Mouse (Mus musculus) myocyte (in vitro differentiated cells): Measurements from ENCODE around the gene Nol7. TPM values are rescaled to one million over a fixed set of nuclear protein-coding genes. Genes with fewer than 3 reads are reported as not detected.
A peak's percentile ranks its signal among the peaks of the same experiment; 100 is the strongest.

Experiments used
- H3K27me3 ChIP-seq: one replicate; pipeline ENCODE4 v1.6.1; 2011; ENCODE audit not compliant: control insufficient read depth, insufficient read depth, insufficient read length
- H3K36me3 ChIP-seq: one replicate; pipeline ENCODE4 v1.6.1; 2011; ENCODE audit not compliant: control insufficient read depth, insufficient read depth
- H3K4me2 ChIP-seq: one replicate; pipeline ENCODE4 v1.6.1; 2011; ENCODE audit warnings: low read depth, control low read depth
- H3K4me3 ChIP-seq: one replicate; pipeline ENCODE4 v1.5.1; 2011; ENCODE audit warnings: mild to moderate bottlenecking, control low read depth, moderate library complexity
- H3K79me2 ChIP-seq: one replicate; pipeline ENCODE4 v1.6.1; 2011; ENCODE audit not compliant: control insufficient read depth, insufficient read depth
- H3ac ChIP-seq: one replicate; pipeline ENCODE4 v1.6.1; 2011; ENCODE audit not compliant: control insufficient read depth, insufficient read length
- CEBPB ChIP-seq: IDR thresholded peaks from 2 replicates; pipeline ENCODE4 v1.6.1; 2011; ENCODE audit warnings: mild to moderate bottlenecking, moderate library complexity; ENCODE audit not compliant: poor library complexity, insufficient read depth, severe bottlenecking
- E2F4 ChIP-seq: IDR thresholded peaks from one replicate; pipeline ENCODE4 v1.6.1; 2011; ENCODE audit warnings: mild to moderate bottlenecking, control low read depth, moderate library complexity; ENCODE audit not compliant: insufficient read depth
- MAX ChIP-seq: IDR thresholded peaks from one replicate; pipeline ENCODE4 v1.6.1; 2011; ENCODE audit warnings: low read depth, mild to moderate bottlenecking, control low read depth
- MYOD1 ChIP-seq, 3 experiments: IDR thresholded peaks; one replicate each; pipeline ENCODE4 v1.6.1; 2011; ENCODE audit warnings: control low read depth in 2 of 3, low read depth in 2 of 3, mild to moderate bottlenecking in 2 of 3, moderate library complexity in 1 of 3; ENCODE audit not compliant: insufficient read length in 2 of 3, control insufficient read depth in 1 of 3
- MYOG ChIP-seq, 3 experiments: IDR thresholded peaks; one replicate each; pipeline ENCODE4 v1.6.1; 2011; ENCODE audit warnings: control low read depth in 2 of 3, low read depth in 2 of 3, mild to moderate bottlenecking in 2 of 3; ENCODE audit not compliant: insufficient read length in 2 of 3, control insufficient read depth in 1 of 3, insufficient read depth in 1 of 3
- POLR2A ChIP-seq: IDR thresholded peaks from one replicate; pipeline ENCODE4 v1.6.1; 2011; ENCODE audit warnings: low read depth, mild to moderate bottlenecking, control low read depth, moderate library complexity; ENCODE audit not compliant: insufficient read length
- POLR2AphosphoS2 ChIP-seq: IDR thresholded peaks from one replicate; pipeline ENCODE4 v1.6.1; 2011; ENCODE audit warnings: low read depth, control low read depth; ENCODE audit not compliant: insufficient read length
- REST ChIP-seq: IDR thresholded peaks from one replicate; pipeline ENCODE4 v1.6.1; 2011; ENCODE audit warnings: mild to moderate bottlenecking, control low read depth, moderate library complexity; ENCODE audit not compliant: insufficient read depth, insufficient read length
- SRF ChIP-seq: IDR thresholded peaks from one replicate; pipeline ENCODE4 v1.6.1; 2011; ENCODE audit warnings: low read depth; ENCODE audit not compliant: control insufficient read depth, insufficient read length
- TCF12 ChIP-seq: IDR thresholded peaks from one replicate; pipeline ENCODE4 v1.6.1; 2011; ENCODE audit warnings: mild to moderate bottlenecking, control low read depth; ENCODE audit not compliant: poor library complexity, insufficient read depth, severe bottlenecking
- TCF3 ChIP-seq: IDR thresholded peaks from one replicate; pipeline ENCODE4 v1.6.1; 2011; ENCODE audit warnings: low read depth, control low read depth; ENCODE audit not compliant: insufficient read length
- USF1 ChIP-seq: IDR thresholded peaks from one replicate; pipeline ENCODE4 v1.6.1; 2011; ENCODE audit warnings: low read depth, mild to moderate bottlenecking, control low read depth, moderate library complexity
- polyA plus RNA-seq: library from polyadenylated mRNA; unstranded; fragments of >200 nt; fragmentation: generic; extraction: Trizol; gene quantifications from one replicate; pipeline ENCODE4 v1.2.1, GENCODE M21; 2012; ENCODE audit warnings: missing spikeins

Nol7 gene
- polyA plus RNA-seq, 1 experiment = 87.8 TPM

- H3K4me3 ChIP-seq = no peak overlapping the region
- H3K36me3 ChIP-seq = no peaks in the 10 kb centered on the region
- H3K4me2 ChIP-seq = no peak overlapping the region
Observed at GRCm38 (mm10) chr13:43374918-43375432, 23.2 kb upstream of the Nol7 start.

GRCm38 (mm10) chr13:43379989-43380388, 18.2 kb upstream of the Nol7 start:
- Histone ChIP-seq H3K27me3 (no peaks in the 10 kb centered on the region), H3K79me2 (no peaks in the 10 kb centered on the region), H3ac (no peak overlapping the region), H3K36me3 (no peaks in the 10 kb centered on the region), H3K4me3 (no peak overlapping the region), H3K4me2 (peak overlapping the region; percentile 21)
- TF ChIP-seq TCF3 (no peak), MAX (no peak), CEBPB (no peak)

More at GRCm38 (mm10) chr13:43374918-43375432, 23.2 kb upstream of the Nol7 start:
- no peaks in the 10 kb centered on the region for H3K79me2 ChIP-seq
- H3ac ChIP-seq = no peak overlapping the region
- no peaks in the 10 kb centered on the region for H3K27me3 ChIP-seq
- no peak for TF ChIP-seq POLR2AphosphoS2
- no peak for TF ChIP-seq USF1
- no peak for TF ChIP-seq MAX
- TF ChIP-seq TCF3 = no peak
- no peak for TF ChIP-seq POLR2A
- no peak for TF ChIP-seq MYOG (IDR thresholded peaks at IDR 0.05; ENCODE audit: control insufficient read depth in 1 of 3, insufficient read depth in 1 of 3, insufficient read length in 2 of 3, low read depth in 2 of 3)
- TF ChIP-seq SRF = no peak
- no peak for TF ChIP-seq CEBPB
- TF ChIP-seq E2F4 = no peak
- no peak for TF ChIP-seq MYOD1 (IDR thresholded peaks at IDR 0.05; ENCODE audit: control insufficient read depth in 1 of 3, insufficient read length in 2 of 3, low read depth in 2 of 3)
- no peak for TF ChIP-seq REST

- Histone ChIP-seq H3ac (no peak overlapping the region), H3K4me2 (no peak overlapping the region), H3K4me3 (no peak overlapping the region), H3K36me3 (no peaks in the 10 kb centered on the region), H3K27me3 (no peaks in the 10 kb centered on the region), H3K79me2 (no peaks in the 10 kb centered on the region)
- TF ChIP-seq TCF12 (no peak), MYOG (IDR thresholded peaks at IDR 0.05; ENCODE audit: control insufficient read depth in 1 of 3, insufficient read depth in 1 of 3, insufficient read length in 2 of 3, low read depth in 2 of 3) (no peak), USF1 (no peak), MYOD1 (IDR thresholded peaks at IDR 0.05; ENCODE audit: control insufficient read depth in 1 of 3, insufficient read length in 2 of 3, low read depth in 2 of 3) (no peak), POLR2A (no peak), SRF (no peak), E2F4 (no peak), CEBPB (no peak), MAX (no peak), TCF3 (no peak), POLR2AphosphoS2 (no peak), REST (no peak)
Observed at GRCm38 (mm10) chr13:43385321-43385720, 12.9 kb upstream of the Nol7 start.

GRCm38 (mm10) chr13:43397700-43398296, 392 bp upstream of the Nol7 start:
- Histone ChIP-seq H3K79me2 (peaks cover 25% of the 10 kb centered on the region), H3ac (peak overlapping the region; percentile 78), H3K27me3 (no peaks in the 10 kb centered on the region), H3K36me3 (peaks cover 21% of the 10 kb centered on the region), H3K4me3 (peak overlapping the region; percentile 61), H3K4me2 (no peak overlapping the region)
- no peak for TF ChIP-seq TCF3
- no peak for TF ChIP-seq MYOD1 (IDR thresholded peaks at IDR 0.05; ENCODE audit: control insufficient read depth in 1 of 3, insufficient read length in 2 of 3, low read depth in 2 of 3)
- no peak for TF ChIP-seq TCF12
- TF ChIP-seq POLR2AphosphoS2 = no peak
- TF ChIP-seq MYOG (IDR thresholded peaks at IDR 0.05; ENCODE audit: control insufficient read depth in 1 of 3, insufficient read depth in 1 of 3, insufficient read length in 2 of 3, low read depth in 2 of 3) = no peak
- no peak for TF ChIP-seq MAX
- TF ChIP-seq SRF = no peak
- no peak for TF ChIP-seq USF1
- TF ChIP-seq E2F4 = no peak
- no peak for TF ChIP-seq CEBPB
- TF ChIP-seq POLR2A = no peak
- TF ChIP-seq REST = no peak

- no peaks in the 10 kb centered on the region for H3K27me3 ChIP-seq
- H3K4me3 ChIP-seq = peak overlapping the region; percentile 61
- no peak overlapping the region for H3ac ChIP-seq
- peaks cover 25% of the 10 kb centered on the region for H3K79me2 ChIP-seq
- TF ChIP-seq MAX = no peak
- TF ChIP-seq REST = no peak
- TF ChIP-seq USF1 = no peak
- no peak for TF ChIP-seq SRF
- no peak for TF ChIP-seq POLR2AphosphoS2
- no peak for TF ChIP-seq E2F4
- no peak for TF ChIP-seq CEBPB
- no peak for TF ChIP-seq MYOD1 (IDR thresholded peaks at IDR 0.05; ENCODE audit: control insufficient read depth in 1 of 3, insufficient read length in 2 of 3, low read depth in 2 of 3)
- TF ChIP-seq POLR2A = no peak
- TF ChIP-seq MYOG (IDR thresholded peaks at IDR 0.05; ENCODE audit: control insufficient read depth in 1 of 3, insufficient read depth in 1 of 3, insufficient read length in 2 of 3, low read depth in 2 of 3) = no peak
- no peak for TF ChIP-seq TCF3
- TF ChIP-seq TCF12 = no peak
- peak overlapping the region; percentile 82 for H3K4me2 ChIP-seq
- H3K36me3 ChIP-seq = peaks cover 35% of the 10 kb centered on the region
Observed at GRCm38 (mm10) chr13:43399576-43399975, 1.4 kb downstream of the Nol7 start.
